Mouse (Mus musculus) heart, embryonic 14.5 days (tissue): ENCODE results near the gene Nrbp1. TPM values are rescaled to one million over a fixed set of nuclear protein-coding genes. Genes with fewer than 3 reads are reported as not detected.

Experiments
- ATAC-seq: fragments of 200-750 bp; cut with Nextera tagmentation; 2 replicates; pipeline ENCODE4 v1.8.0; 2017; ENCODE audit warnings: low read depth, moderate TSS enrichment; ENCODE audit not compliant: insufficient number of reproducible peaks, insufficient read depth, low FRiP score
- H3K27ac ChIP-seq, 2 experiments: fragments of 200-500 bp in 1 of 2; fragments of 300-500 bp in 1 of 2; sonication (generic) in 1 of 2; replicated peaks in 1 of 2; 2 replicates each; pipeline ENCODE4 v1.5.1; 2012 to 2014; ENCODE audit warnings: low read depth in 2 of 2, low read length in 2 of 2, control low read depth in 1 of 2, mild to moderate bottlenecking in 1 of 2, mixed read lengths in 1 of 2; ENCODE audit not compliant: control insufficient read depth in 1 of 2, insufficient read depth in 1 of 2
- H3K27me3 ChIP-seq: fragments of 300-500 bp; sonication (generic); 2 replicates; pipeline ENCODE4 v1.6.1; 2014; ENCODE audit warnings: mild to moderate bottlenecking, low read length, control low read depth; ENCODE audit not compliant: control insufficient read depth, insufficient read depth
- H3K36me3 ChIP-seq: fragments of 300-500 bp; sonication (generic); 2 replicates; pipeline ENCODE4 v1.6.1; 2014; ENCODE audit warnings: mild to moderate bottlenecking, control low read depth, low read length, mixed read lengths; ENCODE audit not compliant: control insufficient read depth, insufficient read depth
- H3K4me1 ChIP-seq, 2 experiments: fragments of 200-500 bp in 1 of 2; fragments of 300-500 bp in 1 of 2; sonication (generic) in 1 of 2; 2 replicates each; pipeline ENCODE4 v1.6.1; 2012 to 2014; ENCODE audit warnings: low read length in 2 of 2, control low read depth in 1 of 2, mixed read lengths in 1 of 2; ENCODE audit not compliant: control insufficient read depth in 2 of 2, insufficient read depth in 2 of 2
- H3K4me2 ChIP-seq: fragments of 300-500 bp; sonication (generic); 2 replicates; pipeline ENCODE4 v1.6.1; 2014; ENCODE audit warnings: mild to moderate bottlenecking, low read length
- H3K4me3 ChIP-seq, 2 experiments: fragments of 200-500 bp in 1 of 2; fragments of 300-500 bp in 1 of 2; sonication (generic) in 1 of 2; 2 replicates each; pipeline ENCODE4 v1.5.1; 2012 to 2014; ENCODE audit warnings: low read length in 2 of 2, mild to moderate bottlenecking in 2 of 2, control low read depth in 1 of 2, low read depth in 1 of 2, moderate library complexity in 1 of 2; ENCODE audit not compliant: control insufficient read depth in 1 of 2, insufficient read depth in 1 of 2
- H3K9ac ChIP-seq: fragments of 300-500 bp; sonication (generic); 2 replicates; pipeline ENCODE4 v1.6.1; 2014; ENCODE audit warnings: mild to moderate bottlenecking, low read length
- H3K9me3 ChIP-seq: fragments of 300-500 bp; sonication (generic); 2 replicates; pipeline ENCODE4 v1.6.1; 2016; ENCODE audit warnings: low read length, control low read depth; ENCODE audit not compliant: control insufficient read depth
- WGBS: fragments of 180-500 bp; shearing (Covaris S2); extraction: QIAGEN DNeasy Blood & Tissue Kit; methylation state at CpG from one replicate; pipeline ENCODE4 v1.1.7; 2014; 5-methylcytosine and 5-hydroxymethylcytosine counted together
- polyA plus RNA-seq: library from polyadenylated mRNA; unstranded; fragments of >200 nt; fragmentation: Nextera tagmentation; extraction: Ambion mirVana; gene quantifications from 2 replicates; pipeline ENCODE4 v1.2.1, GENCODE M21; 2014

Nrbp1 gene
- polyA plus RNA-seq, 1 experiment from 2014 or later: 124 TPM

- 4% methylated on average over 2 of the region's 2 CpGs for WGBS
- peak overlapping the region; percentile 88 for H3K9ac ChIP-seq
- H3K4me2 ChIP-seq: peak overlapping the region; percentile 84
- no peaks in the 10 kb centered on the region for H3K27me3 ChIP-seq
- peaks cover 5 to 21% of the 10 kb centered on the region in 2 experiments; a peak in 3 of 4 replicates for H3K4me1 ChIP-seq
- no peaks in the 10 kb centered on the region for H3K36me3 ChIP-seq
- H3K4me3 ChIP-seq: peak overlapping the region in 1 of 2 experiments; percentile 93; a peak in 2 of 4 replicates
- peak overlapping the region in 1 of 2 experiments; percentile 6; a peak in 1 of 4 replicates for H3K27ac ChIP-seq
- H3K9me3 ChIP-seq: no peaks in the 10 kb centered on the region
- no peak for ATAC-seq
Measured at GRCm38 (mm10) chr5:31219070-31219469, 21.6 kb upstream of the Nrbp1 start.

- Histone ChIP-seq H3K9ac (peak overlapping the region; percentile 88), H3K9me3 (no peaks in the 10 kb centered on the region), H3K27me3 (no peaks in the 10 kb centered on the region), H3K4me2 (peak overlapping the region; percentile 84), H3K36me3 (no peaks in the 10 kb centered on the region), H3K4me3 (peak overlapping the region; percentile 57 to 93), H3K27ac (peak overlapping the region; percentile 58 to 83), H3K4me1 (peaks cover 5 to 21% of the 10 kb centered on the region in 2 experiments; a peak in 3 of 4 replicates)
- under 1% methylated on average over 11 of the region's 11 CpGs for WGBS
- no peak for ATAC-seq
Measured at GRCm38 (mm10) chr5:31219474-31219873, 21.2 kb upstream of the Nrbp1 start.

- H3K36me3 ChIP-seq: no peaks in the 10 kb centered on the region
- WGBS: 0% methylated on average over 39 of the region's 40 CpGs
- peak overlapping the region; percentile 84 for H3K4me2 ChIP-seq
- ATAC-seq: peak; percentile 55
- H3K27me3 ChIP-seq: no peaks in the 10 kb centered on the region
- peak overlapping the region; percentile 88 for H3K9ac ChIP-seq
- no peaks in the 10 kb centered on the region for H3K9me3 ChIP-seq
- peak overlapping the region; percentile 58 to 83 for H3K27ac ChIP-seq
- H3K4me1 ChIP-seq: peaks cover 5 to 21% of the 10 kb centered on the region in 2 experiments; a peak in 3 of 4 replicates
- peak overlapping the region; percentile 57 to 93 for H3K4me3 ChIP-seq
Measured at GRCm38 (mm10) chr5:31219911-31220447, 20.7 kb upstream of the Nrbp1 start.

- Histone ChIP-seq H3K27me3 (no peaks in the 10 kb centered on the region), H3K9ac (peak within 1 kb of the TSS; percentile 88), H3K4me3 (peak within 1 kb of the TSS; percentile 75 to 93), H3K27ac (peak within 1 kb of the TSS; percentile 83 to 92), H3K4me1 (peaks cover 5 to 21% of the 10 kb centered on the region in 2 experiments; a peak in 3 of 4 replicates), H3K9me3 (no peaks in the 10 kb centered on the region), H3K4me2 (peak within 1 kb of the TSS; percentile 84), H3K36me3 (no peaks in the 10 kb centered on the region)
- ATAC-seq: peak; percentile 97
- WGBS: under 1% methylated on average over 68 of the region's 70 CpGs
Measured at GRCm38 (mm10) chr5:31220448-31221303, 20.0 kb upstream of the Nrbp1 start, which contains the start of gene Ppm1g. TSS of gene Ppm1g (minus strand) at chr5:31220687.

- H3K4me2 ChIP-seq: peak overlapping the region; percentile 84
- no peaks in the 10 kb centered on the region for H3K27me3 ChIP-seq
- H3K9me3 ChIP-seq: no peaks in the 10 kb centered on the region
- peak overlapping the region; percentile 88 for H3K9ac ChIP-seq
- H3K4me3 ChIP-seq: peak overlapping the region; percentile 75 to 93
- ATAC-seq: no peak
- peak overlapping the region; percentile 83 to 92 for H3K27ac ChIP-seq
- peaks cover 5 to 21% of the 10 kb centered on the region in 2 experiments; a peak in 3 of 4 replicates for H3K4me1 ChIP-seq
- no peaks in the 10 kb centered on the region for H3K36me3 ChIP-seq
- WGBS: 18% methylated on average over 11 of the region's 11 CpGs
Measured at GRCm38 (mm10) chr5:31221304-31221945, 19.2 kb upstream of the Nrbp1 start.

- no peaks in the 10 kb centered on the region for H3K27me3 ChIP-seq
- no peak overlapping the region for H3K27ac ChIP-seq
- no peak overlapping the region for H3K4me2 ChIP-seq
- no peak for ATAC-seq
- H3K9ac ChIP-seq: no peak overlapping the region
- WGBS: 91% methylated on average over 9 of the region's 9 CpGs
- H3K4me3 ChIP-seq: no peak overlapping the region
- no peaks in the 10 kb centered on the region for H3K9me3 ChIP-seq
- no peaks in the 10 kb centered on the region for H3K36me3 ChIP-seq
- peaks cover 5 to 21% of the 10 kb centered on the region in 2 experiments; a peak in 3 of 4 replicates for H3K4me1 ChIP-seq
Measured at GRCm38 (mm10) chr5:31222696-31223095, 18.0 kb upstream of the Nrbp1 start.

- no peak for ATAC-seq
- H3K4me1 ChIP-seq: no peaks in the 10 kb centered on the region
- no peaks in the 10 kb centered on the region for H3K27me3 ChIP-seq
- 64% methylated on average over 1 of the region's 1 CpGs for WGBS
- no peak overlapping the region for H3K9ac ChIP-seq
- no peak overlapping the region for H3K27ac ChIP-seq
- H3K4me3 ChIP-seq: no peak overlapping the region
- no peak overlapping the region for H3K4me2 ChIP-seq
- no peaks in the 10 kb centered on the region for H3K9me3 ChIP-seq
- H3K36me3 ChIP-seq: no peaks in the 10 kb centered on the region
Measured at GRCm38 (mm10) chr5:31226641-31227040, 14.0 kb upstream of the Nrbp1 start.
